Mouse (Mus musculus) layer of hippocampus, postnatal 25 days (tissue): ENCODE data around the gene Letm1. TPM values are rescaled to one million over a fixed set of nuclear protein-coding genes. Genes with fewer than 3 reads are reported as not detected.

Source experiments
- DNase-seq, 2 experiments: peaks; one replicate each; pipeline ENCODE4 v3.0.0; 2022; ENCODE audit warnings: mixed read lengths in 2 of 2, low spot score in 1 of 2; ENCODE audit errors: extremely low spot score in 1 of 2
- total RNA-seq, 2 experiments: library from RNA; stranded (reverse); gene quantifications; 2 replicates each; pipeline ENCODE4 v1.2.3; 2021

Gene Letm1
- total RNA-seq, 2 experiments from 2014 or later = 98.8 to 103 TPM

DNA sequence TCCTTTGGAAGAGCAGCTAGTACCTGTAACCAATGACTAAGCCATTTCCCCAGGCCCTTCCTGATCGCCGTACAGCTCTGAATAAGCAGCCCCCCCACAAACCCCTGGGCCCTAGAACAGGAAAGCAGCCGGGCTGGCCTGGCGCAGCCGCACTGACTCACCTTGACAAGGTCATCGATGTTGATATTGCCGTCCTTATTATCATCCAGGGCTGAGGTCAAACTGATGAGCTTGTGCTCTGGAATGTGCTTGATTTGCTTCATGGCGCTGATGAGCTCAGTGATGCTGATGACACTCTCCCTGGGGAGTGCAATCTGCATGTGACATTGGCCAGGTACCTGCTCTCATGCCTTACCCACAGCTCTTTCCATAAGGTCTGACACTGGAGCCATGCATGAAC is 39.1 kb downstream of the Letm1 start:
- DNase-seq = no peak

DNA sequence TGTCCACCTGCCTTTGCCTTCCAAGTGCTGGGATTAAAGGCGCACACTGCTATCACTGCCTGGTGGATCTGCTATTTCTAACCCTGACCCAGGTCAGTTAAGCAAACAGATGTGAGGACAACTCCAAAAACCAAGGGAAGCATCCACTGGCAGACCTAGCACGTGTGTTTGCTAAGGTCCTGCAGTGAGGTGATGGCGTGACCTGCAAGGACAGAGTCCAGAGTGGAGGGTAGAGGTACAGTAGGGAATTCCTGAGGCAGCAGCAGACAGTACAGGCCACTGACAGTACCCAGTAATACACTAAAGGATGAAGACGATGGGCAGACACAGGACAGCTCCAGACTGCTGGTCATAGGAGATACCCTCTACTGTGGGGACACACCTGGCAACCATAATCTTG is 42.1 kb downstream of the Letm1 start:
- DNase-seq = no peak

DNA sequence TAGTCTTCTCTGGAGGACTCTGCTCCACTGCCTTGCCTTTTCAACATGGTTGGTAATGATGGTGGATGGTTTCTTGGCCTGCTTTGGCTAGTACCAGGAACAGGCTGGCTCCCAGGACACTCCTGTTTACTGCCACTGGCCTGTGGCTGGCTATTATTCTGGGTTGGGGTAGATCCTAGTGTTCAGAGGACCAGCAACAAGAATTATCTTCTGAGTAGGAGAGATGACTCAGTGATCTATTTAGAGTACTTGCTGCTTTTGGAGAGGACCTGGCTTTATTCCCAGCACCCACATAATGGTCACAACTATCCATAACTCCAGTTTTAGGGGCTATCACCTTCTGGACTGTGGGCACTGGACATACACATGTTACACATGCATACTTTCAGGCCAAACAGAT is 44.3 kb downstream of the Letm1 start:
- no peak for DNase-seq

DNA sequence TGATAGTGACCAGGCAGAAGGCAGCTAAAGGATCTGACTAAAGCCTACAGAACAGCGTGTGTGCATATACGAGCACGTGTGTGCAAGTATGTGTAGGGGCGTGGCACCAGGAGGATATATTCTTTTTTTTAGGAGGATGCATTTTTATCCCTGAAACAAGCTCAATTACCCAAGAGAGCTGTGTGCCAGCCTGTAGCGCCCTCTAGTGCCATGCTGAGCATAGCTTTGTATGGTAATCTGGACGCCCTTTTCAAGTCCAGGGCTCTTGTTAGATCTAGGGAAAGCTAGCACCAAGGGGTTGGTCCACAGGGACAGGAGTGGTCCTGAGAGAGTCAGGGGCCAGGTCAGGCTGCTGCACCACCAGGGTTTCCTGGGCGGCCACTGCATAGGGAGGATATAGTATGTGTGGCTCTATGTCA is 44.7 kb downstream of the Letm1 start:
- DNase-seq = peak; percentile 56 to 86

DNA sequence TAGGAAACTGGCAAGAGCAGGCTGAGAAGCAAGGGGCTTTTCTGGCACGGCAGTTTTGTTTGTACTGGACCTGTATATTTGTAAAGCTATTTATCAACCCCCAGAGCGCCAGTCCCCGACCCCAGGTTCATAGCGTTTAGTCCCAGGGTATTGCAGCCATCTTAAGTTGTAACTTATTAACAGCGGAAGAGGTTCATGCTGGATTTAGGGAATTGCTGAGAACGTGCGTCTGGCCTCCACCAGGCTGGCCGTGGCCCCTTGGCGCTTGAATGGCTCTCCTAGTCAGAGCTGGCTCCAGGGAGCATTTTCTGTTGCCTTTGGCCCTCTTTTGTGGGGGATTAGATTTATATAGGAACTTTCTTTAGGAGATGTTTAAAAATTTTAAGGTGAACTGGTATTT is 46.4 kb downstream of the Letm1 start:
- no peak for DNase-seq

DNA sequence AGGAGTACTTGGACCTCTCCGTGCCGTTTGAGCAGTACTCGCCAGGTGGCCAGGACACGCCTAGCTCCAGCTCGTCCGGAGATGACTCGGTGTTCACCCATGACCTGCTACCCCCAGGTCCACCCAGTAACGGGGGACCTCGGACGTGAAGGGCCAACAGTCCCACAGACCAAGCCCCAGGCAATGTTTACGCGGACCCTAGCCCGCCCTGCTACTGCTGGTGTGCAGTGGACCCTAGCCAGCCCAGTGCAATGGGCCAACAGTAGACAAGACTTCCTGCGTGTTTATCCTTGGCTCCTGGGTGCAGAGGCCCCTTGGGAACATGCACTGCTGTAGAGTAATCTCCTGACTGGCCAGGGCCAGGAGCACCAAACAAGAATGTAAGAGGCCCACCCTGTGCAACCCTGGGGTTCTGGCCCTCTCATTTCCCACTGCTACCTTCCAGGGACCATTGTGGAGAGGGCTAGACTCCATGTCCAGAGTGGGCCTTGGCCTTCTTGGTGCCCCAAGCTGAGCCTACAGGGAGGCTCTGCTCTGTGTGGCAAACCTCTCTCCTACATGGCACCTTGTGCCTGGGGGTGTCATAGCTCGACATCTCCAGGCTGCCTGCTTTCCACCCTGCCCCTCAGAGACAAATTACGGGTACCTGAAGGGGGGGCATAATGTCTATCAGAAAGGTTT is 47.1 kb downstream of the Letm1 start:
- no peak for DNase-seq

DNA sequence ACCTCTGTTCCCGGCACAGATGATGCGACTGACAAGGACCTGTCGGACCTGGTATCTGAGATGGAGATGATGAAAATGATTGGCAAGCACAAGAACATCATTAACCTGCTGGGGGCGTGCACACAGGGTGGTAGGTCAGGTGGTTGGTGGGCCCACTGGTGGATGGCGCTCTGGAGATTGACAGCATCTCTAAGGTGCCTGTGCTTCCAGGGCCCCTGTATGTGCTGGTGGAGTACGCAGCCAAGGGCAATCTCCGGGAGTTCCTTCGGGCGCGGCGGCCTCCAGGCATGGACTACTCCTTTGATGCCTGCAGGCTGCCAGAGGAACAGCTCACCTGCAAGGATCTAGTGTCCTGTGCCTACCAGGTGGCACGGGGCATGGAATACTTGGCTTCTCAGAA is 48.8 kb downstream of the Letm1 start:
- no peak for DNase-seq

DNA sequence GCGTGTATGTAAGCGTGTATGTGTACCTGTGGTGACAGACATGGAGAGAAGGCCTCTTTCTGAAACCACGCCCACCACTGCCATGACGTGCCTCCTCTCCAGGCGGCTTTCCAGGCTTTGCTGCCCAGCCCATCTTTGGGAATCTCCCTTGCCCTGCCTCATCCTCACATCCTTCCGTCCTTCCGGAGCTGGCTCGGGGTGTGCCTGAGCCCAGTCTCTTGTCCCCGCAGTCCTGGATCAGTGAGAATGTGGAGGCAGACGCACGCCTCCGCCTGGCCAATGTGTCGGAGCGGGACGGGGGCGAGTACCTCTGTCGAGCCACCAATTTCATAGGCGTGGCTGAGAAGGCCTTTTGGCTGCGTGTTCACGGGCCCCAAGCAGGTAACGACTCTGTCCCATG is 51.6 kb downstream of the Letm1 start:
- peak; percentile 22 to 27 for DNase-seq

DNA sequence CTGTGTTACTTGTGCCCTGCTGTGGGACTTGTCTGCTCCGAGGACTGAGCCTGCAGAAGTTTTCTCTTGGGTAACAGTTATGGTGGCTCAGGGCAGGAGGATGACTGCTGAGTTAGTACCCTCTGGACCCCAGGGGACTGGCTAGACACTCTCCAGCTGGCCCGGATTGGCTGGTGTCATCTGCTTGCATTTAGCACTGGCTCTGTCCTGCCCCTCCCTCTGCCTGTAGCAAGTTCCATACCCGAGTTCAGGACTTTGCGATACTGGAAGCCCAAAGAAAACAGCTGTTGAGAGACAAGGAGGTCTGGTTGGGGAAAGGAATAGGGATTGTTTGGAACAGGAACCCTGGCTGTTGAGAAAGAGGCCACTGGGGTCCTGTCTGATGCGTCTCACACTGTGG is 52.1 kb downstream of the Letm1 start:
- DNase-seq = no peak

DNA sequence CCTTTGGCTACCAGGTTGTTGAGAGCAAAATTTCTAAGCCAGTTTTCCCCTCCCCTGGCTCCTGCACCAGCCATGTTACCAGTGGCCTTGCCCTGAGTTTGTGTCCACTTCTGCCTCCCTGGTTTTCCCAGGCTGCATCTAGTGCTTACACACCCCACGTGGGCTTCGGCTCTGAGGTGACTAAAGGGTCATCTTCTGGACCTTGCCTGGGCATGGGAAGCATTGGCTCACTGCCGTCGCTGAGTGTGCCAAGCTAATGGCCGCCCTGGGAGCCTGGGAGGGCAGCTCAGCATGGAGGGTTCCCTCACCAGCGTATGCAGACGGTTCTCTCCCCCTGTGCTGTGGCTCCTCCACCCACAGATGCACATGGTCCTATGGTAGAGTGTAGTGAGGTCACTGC is 53.8 kb downstream of the Letm1 start:
- no peak for DNase-seq

DNA sequence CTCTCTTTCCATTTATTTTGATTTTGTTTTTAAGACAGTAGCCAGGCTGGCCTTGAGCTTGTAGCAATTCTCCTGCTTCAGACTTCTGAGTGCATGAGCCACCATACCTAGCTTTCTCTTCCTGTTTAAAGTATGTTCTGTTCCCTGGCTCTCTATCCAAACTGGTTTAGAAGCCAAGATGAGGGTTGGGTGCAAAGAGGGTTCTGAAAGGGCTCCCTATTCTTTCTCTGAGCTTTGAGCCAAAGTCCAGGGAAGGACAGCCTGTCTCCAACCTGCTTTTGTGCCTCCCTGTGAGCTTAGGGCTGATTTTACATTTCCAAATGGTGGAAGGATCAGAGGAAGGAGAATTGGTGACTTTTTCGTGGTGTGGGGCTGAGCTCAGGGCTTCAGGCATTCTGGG is 55.7 kb downstream of the Letm1 start:
- no peak for DNase-seq

DNA sequence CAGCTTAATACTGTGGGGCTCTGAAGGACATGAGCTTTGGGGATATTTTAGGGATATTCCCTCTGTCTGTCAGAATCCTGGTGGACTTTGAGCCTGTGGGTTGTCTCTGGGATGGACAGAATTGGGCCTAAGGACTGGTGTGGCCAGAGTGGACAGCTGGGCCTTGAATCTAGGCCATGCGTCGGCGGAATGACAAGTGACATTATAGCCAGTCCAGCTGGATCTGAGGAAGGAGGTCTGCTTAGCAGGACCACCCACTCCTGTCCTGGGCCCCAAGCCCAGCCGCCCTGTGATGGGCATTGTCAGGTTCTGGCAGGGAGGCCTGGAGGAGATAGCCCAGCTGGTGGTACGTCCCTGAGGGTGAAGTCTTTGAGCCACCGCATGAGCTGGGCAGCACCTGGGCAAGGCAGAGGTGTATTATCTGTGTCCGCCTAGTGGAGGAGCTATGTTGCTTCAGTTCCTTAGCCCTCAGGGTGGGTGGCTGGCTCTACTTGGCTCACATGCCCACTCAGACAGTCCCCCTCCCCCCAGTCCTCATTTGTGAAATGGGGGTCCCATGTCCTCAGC is 56.5 kb downstream of the Letm1 start:
- peak in 1 of 2 experiments; percentile 37 for DNase-seq

DNA sequence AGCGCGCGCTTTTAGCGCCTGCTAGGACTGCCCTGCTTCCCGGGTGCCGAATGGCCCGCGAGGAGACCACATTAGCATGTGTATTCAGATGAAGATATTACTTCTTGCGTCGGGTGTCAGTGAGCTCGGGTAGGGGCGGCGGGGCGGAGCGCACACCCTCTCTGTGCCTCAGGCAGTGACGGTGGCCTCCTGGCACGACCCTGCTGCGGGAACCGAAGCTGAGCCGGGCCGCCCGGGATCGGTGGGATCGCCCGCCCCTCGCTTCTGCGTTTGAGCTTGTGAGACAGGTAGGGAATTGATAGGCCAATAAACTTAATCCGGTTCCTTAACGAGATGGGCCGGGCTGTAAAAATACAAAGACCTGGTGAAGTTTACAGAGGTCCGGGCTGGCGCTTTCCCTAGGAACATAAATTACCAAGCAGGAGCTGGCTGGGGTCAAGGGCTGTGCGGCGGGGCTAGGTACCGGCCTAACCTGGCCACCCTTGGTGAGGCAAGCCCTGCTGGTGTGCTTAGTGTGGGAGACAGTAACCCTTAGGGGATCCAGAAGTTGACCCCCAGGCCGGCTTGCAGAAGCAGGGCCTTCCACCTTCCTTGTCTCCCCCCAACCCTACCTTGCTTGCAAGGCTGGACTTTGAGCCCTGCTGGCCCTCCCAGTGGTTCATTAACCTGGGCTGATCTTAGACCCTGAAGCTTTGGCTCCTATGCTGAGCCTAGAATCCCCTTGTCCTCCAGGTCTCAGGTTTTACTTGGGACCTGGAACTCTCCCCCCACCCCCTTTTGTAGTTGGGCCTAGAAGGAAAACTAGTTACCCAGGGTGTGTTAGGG is 58.8 kb downstream of the Letm1 start:
- no peak for DNase-seq

DNA sequence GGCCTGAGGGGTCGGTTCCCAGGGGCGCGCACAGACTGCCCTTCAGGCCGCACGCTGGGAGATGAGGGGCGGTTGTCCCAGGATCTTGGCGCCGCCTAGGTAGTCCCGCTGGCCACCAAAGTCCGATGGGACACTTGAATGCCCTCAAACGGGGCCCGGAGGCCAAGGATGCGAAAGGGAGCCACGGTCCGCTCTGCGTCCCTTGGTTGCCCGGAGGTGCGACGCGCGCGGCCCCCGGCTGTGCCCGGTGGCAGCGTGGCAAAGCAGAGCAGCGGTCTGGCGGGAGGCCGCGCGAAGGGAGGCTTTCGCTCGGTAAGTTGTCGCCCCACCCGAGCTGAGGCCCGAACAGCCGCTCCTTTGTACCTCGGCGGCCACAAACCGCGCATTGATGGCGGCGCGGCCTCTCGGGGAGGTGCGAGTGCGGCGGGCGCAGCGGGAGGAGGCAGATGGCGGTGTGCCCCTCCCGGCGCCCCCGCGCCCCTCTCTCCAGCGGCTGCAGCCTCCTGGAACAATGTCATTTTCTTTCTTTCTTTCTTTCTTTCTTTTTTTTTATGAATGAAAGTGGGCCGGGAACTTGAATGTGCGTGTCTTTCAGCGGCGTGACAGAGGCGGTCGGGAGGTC is 59.5 kb downstream of the Letm1 start:
- no peak for DNase-seq

DNA sequence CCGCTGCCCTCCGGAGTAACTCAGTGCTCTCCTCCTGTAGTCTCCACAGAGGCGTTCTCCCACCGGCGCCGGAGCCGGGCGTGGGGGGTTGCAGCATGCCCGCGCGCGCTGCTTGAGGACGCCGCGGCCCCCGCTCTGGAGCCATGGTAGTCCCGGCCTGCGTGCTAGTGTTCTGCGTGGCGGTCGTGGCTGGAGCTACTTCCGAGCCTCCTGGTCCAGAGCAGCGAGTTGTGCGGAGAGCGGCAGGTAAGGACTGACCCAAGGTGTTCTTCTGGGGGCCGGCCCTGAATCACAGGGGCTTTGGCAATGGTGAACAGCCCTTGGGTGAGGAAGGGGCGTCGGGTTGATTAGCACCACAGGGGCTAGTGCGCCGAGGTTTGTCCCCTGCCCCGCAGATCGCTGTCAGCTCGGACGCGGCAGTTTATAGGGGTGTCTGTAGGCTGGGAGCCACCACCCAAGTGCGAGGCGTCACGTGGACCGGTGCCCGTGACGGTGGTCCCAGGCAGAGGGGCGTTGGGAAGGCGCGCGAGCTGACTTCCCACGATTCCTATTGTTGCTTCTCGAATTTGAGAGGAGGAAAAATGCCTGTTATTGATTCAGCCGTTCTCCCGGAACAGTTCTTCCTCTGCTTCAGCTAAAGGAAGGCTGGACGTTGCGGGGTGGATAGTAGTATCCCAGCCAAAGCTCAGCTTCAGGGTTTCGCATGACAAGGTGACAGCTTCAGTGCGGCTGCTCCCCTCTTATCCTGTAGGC is 60.2 kb downstream of the Letm1 start:
- DNase-seq = no peak

DNA sequence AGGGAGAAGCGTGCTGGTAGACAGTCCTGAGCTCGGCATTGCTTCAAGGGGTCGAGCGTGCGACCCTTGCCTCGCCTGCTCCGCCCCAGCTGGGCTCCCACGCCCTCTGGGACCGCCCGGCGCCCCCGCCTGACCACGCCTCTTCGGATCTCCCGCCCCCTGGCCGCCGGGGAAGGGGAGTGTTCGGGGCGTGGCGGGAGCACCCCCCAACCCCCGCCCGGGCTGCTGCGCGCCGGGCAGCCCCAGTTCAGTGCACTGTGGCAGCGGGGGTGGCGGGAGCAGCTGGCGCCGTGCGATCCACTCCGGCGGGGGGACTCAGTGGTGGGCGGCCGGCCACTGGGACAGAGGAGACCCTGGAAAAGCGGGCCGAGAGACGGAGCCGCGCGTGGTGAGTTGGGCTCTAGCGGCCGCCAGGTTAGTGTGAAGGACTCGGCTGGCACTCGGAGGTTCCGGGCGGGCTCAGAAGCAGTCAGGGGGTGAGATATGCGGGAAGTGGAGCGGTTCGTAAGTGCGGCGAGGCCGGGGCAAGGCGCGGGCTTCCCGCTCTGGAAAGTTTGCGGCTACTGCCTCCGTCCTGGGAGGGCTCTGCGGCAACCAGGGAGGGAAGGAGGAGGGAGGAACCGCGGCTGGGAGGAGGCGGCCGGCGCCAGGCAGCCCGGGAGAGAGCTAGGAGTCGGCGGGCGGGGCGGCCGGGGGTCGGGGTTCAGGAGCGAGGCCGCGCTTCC is 60.9 kb downstream of the Letm1 start, which contains the start of gene Fgfr3:
Gene Fgfr3, plus strand, starts transcription at position 134 of the 725 bp plus-strand sequence.
- DNase-seq = peak in 1 of 2 experiments; percentile 36

DNA sequence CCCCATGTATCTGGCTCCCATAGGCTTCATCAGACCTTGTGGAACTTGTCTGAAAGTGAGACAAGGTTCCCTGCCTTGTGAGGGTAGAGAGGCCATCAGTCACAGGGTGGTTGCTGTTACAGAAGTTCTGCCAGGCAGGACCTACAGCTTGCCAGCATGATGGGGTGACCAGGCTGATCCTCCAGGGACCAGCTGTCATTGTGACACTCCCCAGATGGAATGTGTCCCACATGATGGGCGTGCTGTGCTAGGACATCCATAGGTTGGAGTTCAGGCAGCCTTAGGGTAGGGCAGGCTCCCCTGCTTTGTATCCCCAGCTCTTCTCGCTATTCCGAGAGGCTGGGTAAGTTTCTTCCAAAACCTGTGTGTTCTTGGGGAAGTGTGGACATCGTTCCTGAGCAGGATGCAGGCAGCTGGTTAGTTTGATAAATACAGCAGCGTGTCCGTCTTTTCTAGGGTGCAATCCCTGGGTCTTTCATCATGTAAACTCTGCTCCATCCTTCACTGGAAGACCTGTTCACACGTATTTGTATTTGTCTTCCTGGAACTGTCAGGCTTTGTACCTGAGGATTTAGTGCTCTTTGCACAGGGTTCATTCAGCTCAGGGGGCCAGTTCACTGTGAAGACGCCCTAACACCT is 61.6 kb downstream of the Letm1 start:
- no peak for DNase-seq

DNA sequence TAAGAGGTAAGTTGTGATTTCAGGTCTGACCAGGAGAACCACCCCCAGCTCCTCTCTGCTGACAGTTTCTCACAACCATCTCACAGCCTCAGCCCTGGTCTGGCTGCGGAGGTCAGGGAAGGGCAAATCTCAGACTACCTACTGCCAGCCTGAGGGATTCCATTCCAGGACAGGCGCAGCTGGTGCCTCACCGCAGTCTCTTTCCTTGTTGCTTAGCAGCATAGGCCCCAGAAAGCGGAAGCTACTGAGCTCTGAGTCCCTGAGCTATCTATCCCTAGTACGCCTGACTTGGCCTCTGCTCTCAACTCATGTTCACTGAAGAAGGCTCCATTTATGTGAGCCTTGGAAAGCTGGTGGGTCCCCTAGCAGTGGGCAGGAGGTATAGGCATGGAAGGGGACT is 64.2 kb downstream of the Letm1 start:
- DNase-seq = no peak

DNA sequence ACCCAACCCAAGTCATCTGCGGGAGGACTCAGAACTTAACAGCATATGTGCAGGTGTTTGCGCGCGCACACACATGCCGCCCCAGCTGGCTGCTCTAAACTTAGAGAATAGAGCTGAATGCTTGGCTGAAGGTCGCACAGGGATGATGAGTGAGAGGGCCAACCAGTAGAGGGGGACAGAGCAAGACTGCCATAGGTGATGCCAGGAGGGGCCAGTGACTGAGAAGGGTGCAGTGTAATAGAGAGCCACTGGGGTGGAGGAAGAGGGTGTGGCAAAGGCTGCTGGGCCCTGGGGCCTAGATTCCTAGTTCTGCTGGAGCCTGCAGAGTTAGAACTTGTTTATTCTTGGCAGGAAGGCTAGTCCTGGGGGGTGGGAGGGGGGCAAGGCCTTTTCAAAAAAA is 66.2 kb downstream of the Letm1 start:
- DNase-seq = no peak
